Mouse (Mus musculus) liver, postnatal 0 days (tissue): ENCODE data around the gene Otogl.

Source experiments
- CTCF ChIP-seq: sonication (generic); IDR thresholded peaks from 2 replicates; pipeline ENCODE4 v1.5.1; 2016; ENCODE audit warnings: antibody characterized with exemption, low read depth
- EP300 ChIP-seq: IDR thresholded peaks from 2 replicates; pipeline ENCODE4 v1.6.1; 2016; ENCODE audit warnings: antibody characterized with exemption, low read depth, mild to moderate bottlenecking

DNA sequence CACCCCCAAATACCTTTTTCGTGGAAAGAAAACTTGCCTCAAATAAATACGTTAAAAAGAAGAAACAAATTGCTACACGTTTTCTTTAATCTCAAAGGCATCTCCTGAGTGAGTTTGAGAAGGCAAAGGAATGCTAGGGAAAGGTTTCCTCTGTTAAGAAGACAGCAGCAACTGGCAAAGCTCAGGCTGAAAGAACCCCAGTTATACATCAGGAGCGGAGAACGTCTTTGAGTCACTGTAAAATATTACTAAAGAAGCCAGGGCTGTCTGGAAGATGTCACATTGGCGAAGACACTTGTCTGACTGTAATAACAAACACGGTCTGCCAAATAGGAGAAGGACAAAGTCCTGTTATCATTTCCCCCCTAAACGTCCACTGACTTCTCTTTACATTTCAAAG is 10.0 kb downstream of the Otogl start:
- TF ChIP-seq CTCF (no peak), EP300 (no peak)
